Mouse (Mus musculus) embryonic facial prominence, embryonic 13.5 days (tissue): Measurements from ENCODE around the gene Adamts4. TPM values are rescaled to one million over a fixed set of nuclear protein-coding genes. Genes with fewer than 3 reads are reported as not detected.

Source experiments
- ATAC-seq: fragments of 200-750 bp; cut with Nextera tagmentation; 2 replicates; pipeline ENCODE4 v1.8.0; 2017; ENCODE audit warnings: low read depth; ENCODE audit not compliant: insufficient number of reproducible peaks, insufficient read depth, low FRiP score, low TSS enrichment
- H3K27ac ChIP-seq: fragments of 300-500 bp; sonication (generic); 2 replicates; pipeline ENCODE4 v1.5.1; 2015; ENCODE audit warnings: moderate library complexity, mild to moderate bottlenecking, inconsistent platforms
- H3K27me3 ChIP-seq: fragments of 300-500 bp; sonication (generic); 2 replicates; pipeline ENCODE4 v1.6.1; 2015; ENCODE audit warnings: mild to moderate bottlenecking, inconsistent platforms
- H3K36me3 ChIP-seq: fragments of 300-500 bp; sonication (generic); 2 replicates; pipeline ENCODE4 v1.6.1; 2015; ENCODE audit warnings: mild to moderate bottlenecking, inconsistent platforms
- H3K4me1 ChIP-seq: fragments of 300-500 bp; sonication (generic); 2 replicates; pipeline ENCODE4 v1.6.1; 2015; ENCODE audit warnings: inconsistent platforms
- H3K4me2 ChIP-seq: fragments of 300-500 bp; sonication (generic); 2 replicates; pipeline ENCODE4 v1.6.1; 2015; ENCODE audit warnings: moderate library complexity, mild to moderate bottlenecking, inconsistent platforms
- H3K4me3 ChIP-seq: fragments of 300-500 bp; sonication (generic); 2 replicates; pipeline ENCODE4 v1.5.1; 2015; ENCODE audit warnings: mild to moderate bottlenecking, inconsistent platforms
- H3K9ac ChIP-seq: fragments of 300-500 bp; sonication (generic); 2 replicates; pipeline ENCODE4 v1.6.1; 2015; ENCODE audit warnings: mild to moderate bottlenecking, inconsistent platforms
- H3K9me3 ChIP-seq: fragments of 300-500 bp; sonication (generic); 2 replicates; pipeline ENCODE4 v1.6.1; 2016; ENCODE audit warnings: inconsistent platforms
- WGBS: fragments of 180-500 bp; shearing (Covaris S2); methylation state at CpG from one replicate; pipeline ENCODE4 v1.1.7; 2015; ENCODE audit warnings: mixed read lengths; 5-methylcytosine and 5-hydroxymethylcytosine counted together
- polyA plus RNA-seq: library from polyadenylated mRNA; unstranded; fragments of >200 nt; fragmentation: Nextera tagmentation; extraction: Ambion mirVana; gene quantifications from 2 replicates; pipeline ENCODE4 v1.2.1, GENCODE M21; 2015

The Adamts4 gene
- polyA plus RNA-seq, 1 experiment from 2014 or later, result 25.6 TPM

- no peak overlapping the region for H3K4me3 ChIP-seq
- peak overlapping the region; percentile 78 for H3K9ac ChIP-seq
- peak overlapping the region; percentile 24; the same call in 1 of the 2 replicates for H3K27ac ChIP-seq
These were observed 32.0 kb downstream of the Adamts4 start for GRCm38 (mm10) chr1:171282086-171282805.

GRCm38 (mm10) chr1:171283188-171284160 is 33.3 kb downstream of the Adamts4 start:
- Histone ChIP-seq H3K9ac (no peak overlapping the region), H3K27ac (no peak overlapping the region), H3K4me1 (peaks cover 44% of the 10 kb centered on the region), H3K4me2 (no peak overlapping the region), H3K36me3 (peaks cover 49% of the 10 kb centered on the region), H3K27me3 (no peaks in the 10 kb centered on the region), H3K4me3 (no peak overlapping the region), H3K9me3 (no peaks in the 10 kb centered on the region)
- 90% methylated on average over 18 of the region's 18 CpGs for WGBS
- ATAC-seq, result no peak

More at GRCm38 (mm10) chr1:171282086-171282805, 32.0 kb downstream of the Adamts4 start:
- H3K27me3 ChIP-seq, result no peaks in the 10 kb centered on the region
- peak overlapping the region; percentile 92 for H3K4me2 ChIP-seq
- peaks cover 59% of the 10 kb centered on the region for H3K36me3 ChIP-seq
- no peak for ATAC-seq
- no peaks in the 10 kb centered on the region for H3K9me3 ChIP-seq
- peaks cover 38% of the 10 kb centered on the region for H3K4me1 ChIP-seq
- WGBS, result 79% methylated on average over 18 of the region's 18 CpGs

GRCm38 (mm10) chr1:171284491-171284890 is 34.3 kb downstream of the Adamts4 start:
- Histone ChIP-seq H3K4me2 (no peak overlapping the region), H3K27ac (no peak overlapping the region), H3K4me1 (peaks cover 46% of the 10 kb centered on the region), H3K9ac (0 out of 2 replicates have a peak overlapping the region, but pooled peaks have one; percentile 36), H3K4me3 (no peak overlapping the region), H3K9me3 (no peaks in the 10 kb centered on the region), H3K36me3 (peaks cover 59% of the 10 kb centered on the region), H3K27me3 (no peaks in the 10 kb centered on the region)
- WGBS, result 89% methylated on average over 15 of the region's 15 CpGs
- no peak for ATAC-seq

GRCm38 (mm10) chr1:171285096-171285892 is 35.1 kb downstream of the Adamts4 start:
- Histone ChIP-seq H3K9ac (peak overlapping the region; percentile 36; the same call in 1 of the 2 replicates), H3K27ac (no peak overlapping the region), H3K4me1 (peaks cover 38% of the 10 kb centered on the region), H3K9me3 (no peaks in the 10 kb centered on the region), H3K36me3 (peaks cover 65% of the 10 kb centered on the region), H3K27me3 (no peaks in the 10 kb centered on the region), H3K4me2 (no peak overlapping the region), H3K4me3 (no peak overlapping the region)
- ATAC-seq, result no peak
- WGBS, result 87% methylated on average over 20 of the region's 20 CpGs

- WGBS, result 91% methylated on average over 19 of the region's 19 CpGs
- Histone ChIP-seq H3K9ac (peak overlapping the region; percentile 97; the same call in 1 of the 2 replicates), H3K27me3 (no peaks in the 10 kb centered on the region), H3K4me3 (peak overlapping the region; percentile 93), H3K27ac (0 out of 2 replicates have a peak overlapping the region, but pooled peaks have one; percentile 16), H3K36me3 (peaks cover 65% of the 10 kb centered on the region), H3K4me2 (peak overlapping the region; percentile 74), H3K4me1 (peaks cover 38% of the 10 kb centered on the region), H3K9me3 (no peaks in the 10 kb centered on the region)
- no peak; the same call in 1 of the 2 replicates for ATAC-seq
These were observed 36.3 kb downstream of the Adamts4 start for GRCm38 (mm10) chr1:171286517-171286916.

- Histone ChIP-seq H3K9me3 (no peaks in the 10 kb centered on the region), H3K4me3 (peak within 1 kb of the TSS; percentile 93), H3K4me1 (peaks cover 29% of the 10 kb centered on the region), H3K9ac (peak within 1 kb of the TSS; percentile 97), H3K36me3 (peaks cover 61% of the 10 kb centered on the region), H3K4me2 (peak within 1 kb of the TSS; percentile 74), H3K27me3 (no peaks in the 10 kb centered on the region), H3K27ac (peak within 1 kb of the TSS; percentile 88)
- peak; percentile 89 for ATAC-seq
- WGBS, result 1% methylated on average over 49 of the region's 49 CpGs
These were observed 37.2 kb downstream of the Adamts4 start, which contains the start of gene Usp21 for GRCm38 (mm10) chr1:171287136-171288081. Usp21 (minus strand) TSS chr1:171287991.

GRCm38 (mm10) chr1:171288328-171288727 is 38.1 kb downstream of the Adamts4 start:
- peak overlapping the region; percentile 97; the same call in 1 of the 2 replicates for H3K9ac ChIP-seq
- H3K4me1 ChIP-seq, result peaks cover 30% of the 10 kb centered on the region
- ATAC-seq, result no peak
- no peaks in the 10 kb centered on the region for H3K9me3 ChIP-seq
- 63% methylated on average over 4 of the region's 4 CpGs for WGBS
- H3K36me3 ChIP-seq, result peaks cover 52% of the 10 kb centered on the region
- peak overlapping the region; percentile 63 for H3K27ac ChIP-seq
- peak overlapping the region; percentile 74 for H3K4me2 ChIP-seq
- no peaks in the 10 kb centered on the region for H3K27me3 ChIP-seq
- H3K4me3 ChIP-seq, result peak overlapping the region; percentile 93; the same call in 1 of the 2 replicates

GRCm38 (mm10) chr1:171293351-171293750 is 43.1 kb downstream of the Adamts4 start:
- no peak overlapping the region for H3K27ac ChIP-seq
- no peaks in the 10 kb centered on the region for H3K9me3 ChIP-seq
- H3K36me3 ChIP-seq, result peaks cover 17% of the 10 kb centered on the region
- peaks cover 25% of the 10 kb centered on the region for H3K27me3 ChIP-seq
- no peak for ATAC-seq
- peak overlapping the region; percentile 83 for H3K4me2 ChIP-seq
- H3K4me1 ChIP-seq, result peaks cover 12% of the 10 kb centered on the region
- H3K9ac ChIP-seq, result peak overlapping the region; percentile 83; the same call in 1 of the 2 replicates
- peak overlapping the region; percentile 74 for H3K4me3 ChIP-seq
- WGBS, result 75% methylated on average over 3 of the region's 3 CpGs

- peak overlapping the region; percentile 83 for H3K9ac ChIP-seq
- WGBS, result 47% methylated on average over 5 of the region's 5 CpGs
- H3K36me3 ChIP-seq, result peaks cover 12% of the 10 kb centered on the region
- peaks cover 7% of the 10 kb centered on the region for H3K4me1 ChIP-seq
- peak overlapping the region; percentile 95 for H3K27ac ChIP-seq
- ATAC-seq, result no peak
- peaks cover 28% of the 10 kb centered on the region for H3K27me3 ChIP-seq
- H3K4me3 ChIP-seq, result peak overlapping the region; percentile 74
- H3K4me2 ChIP-seq, result peak overlapping the region; percentile 83
- H3K9me3 ChIP-seq, result no peaks in the 10 kb centered on the region
These were observed 43.7 kb downstream of the Adamts4 start for GRCm38 (mm10) chr1:171293906-171294297.
